Mouse (Mus musculus) hindlimb bud, embryonic 11.5 days (tissue): Measurements from ENCODE around the gene Gm12887.

Source experiments
- DNase-seq: peaks from one replicate; pipeline ENCODE4 v3.0.0-alpha.2; 2012; ENCODE audit warnings: low read depth, low spot score; ENCODE audit errors: extremely low spot score

The Gm12887 gene

DNA sequence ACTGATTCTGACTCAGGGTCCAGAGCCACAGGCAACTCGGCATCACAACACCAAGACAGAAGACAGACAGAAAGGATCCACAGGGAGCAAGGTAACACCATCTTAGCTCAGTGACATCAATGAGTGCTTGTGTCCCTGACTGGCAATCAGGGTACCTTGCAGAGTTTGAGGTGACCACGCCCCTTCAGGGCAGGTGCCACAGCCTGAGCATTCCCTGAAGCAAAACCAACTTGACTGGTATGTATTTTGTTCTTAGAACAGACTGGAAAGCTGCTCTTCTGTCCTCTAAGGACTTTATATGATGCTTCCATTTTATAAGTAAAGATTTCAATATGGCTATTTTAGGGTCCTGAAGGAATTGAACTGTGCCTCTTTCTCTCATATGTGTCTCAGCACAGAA is at the start of gene Gm12887:
Gene Gm12887, minus strand, starts transcription at position 101 of the 400 bp plus-strand sequence.
- no peak for DNase-seq

DNA sequence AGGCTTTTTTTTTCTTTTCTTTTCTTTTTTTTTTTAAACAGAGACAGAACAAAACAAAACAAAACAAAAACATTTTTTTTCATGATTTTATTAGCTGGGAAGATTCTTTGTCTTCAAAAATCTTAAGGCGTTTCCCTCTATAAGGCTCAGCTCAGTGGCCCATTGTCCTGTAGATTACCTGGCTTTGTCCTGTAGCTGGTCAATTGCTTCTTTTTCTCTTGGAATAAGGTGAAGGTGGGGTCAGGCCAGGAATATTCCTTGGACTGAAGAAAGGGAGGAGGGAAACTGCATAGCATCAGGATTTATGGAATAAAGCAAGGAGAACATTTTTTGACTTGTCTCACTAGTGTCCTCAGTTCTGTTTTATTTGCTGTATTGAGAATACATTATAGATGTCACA is 35.1 kb upstream of the Gm12887 start:
- DNase-seq: no peak
